Mouse (Mus musculus): ENCODE measurements around the gene Cfap43. TPM values are rescaled to one million over a fixed set of nuclear protein-coding genes. Genes with fewer than 3 reads are reported as not detected.

Cfap43 gene
- polyA plus RNA-seq, 1 experiment: 0.94 TPM

DNA sequence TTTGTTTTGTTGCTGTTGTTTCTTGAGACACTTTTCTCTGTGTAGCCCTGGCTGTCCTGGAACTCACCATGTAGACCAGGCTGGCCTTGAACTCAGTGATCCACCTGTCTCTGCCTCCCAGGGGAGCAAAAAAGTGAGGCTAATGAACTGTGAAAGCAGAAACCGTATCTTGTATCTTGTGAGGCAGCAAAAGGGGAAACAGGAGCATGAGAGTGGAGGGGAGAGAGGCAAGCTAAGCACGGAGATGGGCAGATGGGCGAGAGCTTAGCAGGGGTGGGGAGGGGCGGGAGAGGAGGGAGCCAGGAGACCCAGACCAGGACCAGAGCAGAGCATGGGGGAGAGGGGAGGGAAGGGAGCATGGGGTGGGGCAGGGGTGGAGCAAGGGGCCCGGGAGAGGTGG is 124.8 kb downstream of the Cfap43 start:
- Histone ChIP-seq H3K27ac (ENCODE audit: insufficient read depth, low read length) (no peak overlapping the region), H3K4me3 (ENCODE audit: insufficient read depth, low read length) (no peak overlapping the region), H3K4me1 (ENCODE audit: control insufficient read depth, insufficient read depth, low read length) (no peaks in the 10 kb centered on the region)
- TF ChIP-seq POLR2A (IDR thresholded peaks at IDR 0.05; ENCODE audit: extremely low read depth, insufficient read depth, low read length): no peak
- TF ChIP-seq CTCF (IDR thresholded peaks at IDR 0.05; ENCODE audit: extremely low read depth, insufficient read depth, low read length): no peak

DNA sequence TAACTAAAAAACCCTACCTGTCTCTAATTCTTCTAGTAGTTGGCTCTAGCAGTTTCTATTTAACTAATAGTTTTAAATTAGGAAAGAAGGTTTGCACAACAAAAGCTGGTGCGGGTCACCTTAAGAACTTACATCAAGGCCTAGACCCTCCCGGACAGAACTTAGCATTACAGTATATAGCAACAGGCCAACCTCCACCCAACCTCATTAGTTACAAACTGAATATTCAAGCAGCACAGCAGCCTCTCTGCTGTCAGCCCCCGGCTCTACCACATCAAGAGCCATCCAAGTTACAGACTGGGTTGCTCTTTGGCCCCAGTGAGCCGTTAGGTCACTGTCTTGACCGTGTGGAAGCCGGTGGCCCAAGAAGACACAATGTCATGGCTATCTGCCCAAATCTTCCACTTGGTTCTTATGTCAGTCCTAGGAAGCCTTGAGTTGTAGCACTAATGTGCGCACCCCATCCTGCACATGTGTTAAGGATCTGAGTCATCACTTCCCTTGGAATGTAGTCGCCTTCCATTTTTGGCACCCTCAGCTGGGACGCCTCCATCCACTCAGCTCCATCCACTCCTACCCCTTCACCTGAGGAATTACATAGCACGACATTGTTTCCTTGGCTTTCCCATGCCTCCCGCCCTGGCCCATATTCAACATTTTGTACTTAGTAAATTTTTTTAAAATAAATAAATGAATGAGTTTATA is 128.6 kb downstream of the Cfap43 start:
- TF ChIP-seq CTCF (IDR thresholded peaks at IDR 0.05; ENCODE audit: extremely low read depth, insufficient read depth, low read length): no peak
- TF ChIP-seq POLR2A (IDR thresholded peaks at IDR 0.05; ENCODE audit: extremely low read depth, insufficient read depth, low read length): no peak
- Histone ChIP-seq H3K4me1 (ENCODE audit: control insufficient read depth, insufficient read depth, low read length) (no peaks in the 10 kb centered on the region), H3K27ac (ENCODE audit: insufficient read depth, low read length) (no peak overlapping the region), H3K4me3 (ENCODE audit: insufficient read depth, low read length) (no peak overlapping the region)

GRCm38 (mm10) chr19:47783898-47784297 is 135.2 kb downstream of the Cfap43 start:
- TF ChIP-seq CTCF (IDR thresholded peaks at IDR 0.05; ENCODE audit: extremely low read depth, insufficient read depth, low read length) (no peak), POLR2A (IDR thresholded peaks at IDR 0.05; ENCODE audit: extremely low read depth, insufficient read depth, low read length) (no peak)
- Histone ChIP-seq H3K4me1 (ENCODE audit: control insufficient read depth, insufficient read depth, low read length) (no peaks in the 10 kb centered on the region), H3K27ac (ENCODE audit: insufficient read depth, low read length) (no peak overlapping the region), H3K4me3 (ENCODE audit: insufficient read depth, low read length) (no peak overlapping the region)

GRCm38 (mm10) chr19:47780972-47781371 is 138.1 kb downstream of the Cfap43 start:
- Histone ChIP-seq H3K27ac (ENCODE audit: insufficient read depth, low read length) (no peak overlapping the region), H3K4me3 (ENCODE audit: insufficient read depth, low read length) (no peak overlapping the region), H3K4me1 (ENCODE audit: control insufficient read depth, insufficient read depth, low read length) (no peaks in the 10 kb centered on the region)
- TF ChIP-seq POLR2A (IDR thresholded peaks at IDR 0.05; ENCODE audit: extremely low read depth, insufficient read depth, low read length) (no peak), CTCF (IDR thresholded peaks at IDR 0.05; ENCODE audit: extremely low read depth, insufficient read depth, low read length) (no peak)

DNA sequence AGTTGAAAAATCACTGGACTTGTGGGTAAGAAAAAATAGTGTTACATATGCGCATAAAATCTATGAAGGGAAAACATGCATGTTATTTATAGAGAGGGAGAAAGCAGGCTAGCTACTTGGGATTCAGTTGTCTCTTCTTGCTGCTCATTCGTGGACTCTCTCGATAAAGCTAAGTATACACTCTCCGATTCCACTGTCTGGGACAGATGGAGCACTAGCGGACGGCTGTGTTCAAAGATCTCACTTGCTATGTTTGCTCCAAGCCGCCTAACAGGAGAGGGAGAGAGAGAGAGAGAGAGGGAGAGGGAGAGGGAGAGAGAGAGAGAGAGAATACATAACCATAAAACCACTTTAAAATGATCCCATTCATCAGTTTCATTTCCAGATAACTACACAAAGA is 138.9 kb downstream of the Cfap43 start:
- Histone ChIP-seq H3K4me3 (ENCODE audit: insufficient read depth, low read length) (no peak overlapping the region), H3K27ac (ENCODE audit: insufficient read depth, low read length) (no peak overlapping the region), H3K4me1 (ENCODE audit: control insufficient read depth, insufficient read depth, low read length) (no peaks in the 10 kb centered on the region)
- TF ChIP-seq CTCF (IDR thresholded peaks at IDR 0.05; ENCODE audit: extremely low read depth, insufficient read depth, low read length): no peak
- no peak for TF ChIP-seq POLR2A (IDR thresholded peaks at IDR 0.05; ENCODE audit: extremely low read depth, insufficient read depth, low read length)

DNA sequence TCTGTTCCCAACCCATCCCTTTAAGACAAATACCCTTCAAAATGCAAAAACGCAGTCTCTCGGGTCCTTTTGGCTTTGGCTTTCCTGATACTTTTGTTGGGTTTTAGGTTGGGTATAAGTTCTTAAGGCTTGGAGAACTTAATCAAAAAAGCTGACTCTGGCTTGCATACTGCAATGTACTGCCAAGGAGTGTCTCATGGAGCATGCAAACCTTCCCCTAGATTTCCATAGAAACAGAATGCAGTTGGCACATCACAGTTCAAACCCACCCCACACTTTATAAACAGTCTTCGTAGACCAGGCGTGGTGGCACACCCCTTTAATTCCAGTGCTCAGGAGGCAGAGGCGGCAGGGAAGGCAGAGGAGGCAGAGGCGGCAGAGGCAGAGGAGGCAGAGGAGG is 141.2 kb downstream of the Cfap43 start:
- TF ChIP-seq CTCF (IDR thresholded peaks at IDR 0.05; ENCODE audit: extremely low read depth, insufficient read depth, low read length) (no peak), POLR2A (IDR thresholded peaks at IDR 0.05; ENCODE audit: extremely low read depth, insufficient read depth, low read length) (no peak)
- no peak overlapping the region for H3K4me3 ChIP-seq (ENCODE audit: insufficient read depth, low read length)
- no peak overlapping the region for H3K27ac ChIP-seq (ENCODE audit: insufficient read depth, low read length)
- no peaks in the 10 kb centered on the region for H3K4me1 ChIP-seq (ENCODE audit: control insufficient read depth, insufficient read depth, low read length)

DNA sequence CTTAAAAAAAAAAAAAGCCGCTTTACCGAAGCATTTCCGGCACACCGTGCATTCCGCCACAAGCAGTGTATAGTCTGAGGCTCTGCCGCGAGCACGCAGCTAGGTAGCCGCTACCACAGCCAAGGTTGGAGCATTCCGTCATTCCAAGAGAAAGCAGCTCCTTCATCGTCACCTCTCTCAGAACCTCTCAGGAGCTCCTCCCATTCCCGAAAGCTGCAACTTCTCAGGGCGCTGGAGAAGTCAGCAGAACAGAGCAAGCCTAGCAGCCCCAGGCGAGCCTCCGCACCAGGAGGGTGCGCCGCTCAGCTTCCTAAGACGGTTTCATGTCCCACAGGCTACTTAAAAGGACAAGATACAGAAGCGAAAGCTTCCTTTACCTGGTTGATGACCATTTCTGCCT is 163.5 kb downstream of the Cfap43 start:
- TF ChIP-seq POLR2A (IDR thresholded peaks at IDR 0.05; ENCODE audit: extremely low read depth, insufficient read depth, low read length) (no peak), CTCF (IDR thresholded peaks at IDR 0.05; ENCODE audit: extremely low read depth, insufficient read depth, low read length) (no peak)
- Histone ChIP-seq H3K27ac (ENCODE audit: insufficient read depth, low read length) (no peak overlapping the region), H3K4me3 (ENCODE audit: insufficient read depth, low read length) (no peak overlapping the region), H3K4me1 (ENCODE audit: control insufficient read depth, insufficient read depth, low read length) (no peaks in the 10 kb centered on the region)

DNA sequence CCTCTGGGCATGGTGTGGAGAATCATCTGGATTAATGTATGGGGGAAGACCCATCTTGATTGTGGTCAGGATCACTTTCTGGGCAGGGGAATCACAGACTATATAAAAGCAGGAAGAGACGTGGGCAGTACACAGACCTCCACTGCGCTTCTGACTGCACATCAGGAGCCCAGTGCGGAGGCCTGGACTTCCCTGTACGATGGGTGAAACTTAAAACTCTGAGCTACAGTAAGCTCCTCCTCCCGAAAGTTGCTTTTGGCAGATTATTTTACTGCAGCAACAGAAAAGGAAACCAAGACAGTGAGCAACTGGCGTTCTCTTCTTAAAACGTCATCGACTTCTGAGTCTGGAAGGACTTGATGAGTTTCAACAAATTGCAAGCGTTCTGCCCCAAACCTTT is 164.2 kb downstream of the Cfap43 start:
- Histone ChIP-seq H3K27ac (ENCODE audit: insufficient read depth, low read length) (no peak overlapping the region), H3K4me3 (ENCODE audit: insufficient read depth, low read length) (no peak overlapping the region), H3K4me1 (ENCODE audit: control insufficient read depth, insufficient read depth, low read length) (no peaks in the 10 kb centered on the region)
- TF ChIP-seq CTCF (IDR thresholded peaks at IDR 0.05; ENCODE audit: extremely low read depth, insufficient read depth, low read length) (no peak), POLR2A (IDR thresholded peaks at IDR 0.05; ENCODE audit: extremely low read depth, insufficient read depth, low read length) (no peak)

DNA sequence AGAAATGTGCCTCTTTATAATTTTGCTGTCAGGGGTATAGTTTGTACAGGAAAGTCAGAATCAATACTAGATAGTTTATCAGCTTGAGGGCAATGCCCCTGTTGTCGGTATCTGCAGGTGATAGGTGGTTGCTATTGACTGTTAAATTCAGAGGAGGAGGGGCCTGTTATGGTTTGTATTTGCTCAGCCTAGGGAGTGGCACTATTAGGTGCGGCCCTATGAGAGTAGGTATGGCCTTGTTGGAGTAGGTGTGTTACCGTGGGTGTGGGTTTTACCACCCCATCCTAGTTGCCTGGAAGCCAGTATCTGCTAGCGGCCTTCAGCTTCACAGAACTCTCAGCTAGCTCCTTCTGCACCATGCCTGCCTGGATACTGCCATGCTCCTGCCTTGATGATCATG is 165.2 kb downstream of the Cfap43 start:
- Histone ChIP-seq H3K27ac (ENCODE audit: insufficient read depth, low read length) (no peak overlapping the region), H3K4me1 (ENCODE audit: control insufficient read depth, insufficient read depth, low read length) (no peaks in the 10 kb centered on the region), H3K4me3 (ENCODE audit: insufficient read depth, low read length) (no peak overlapping the region)
- no peak for TF ChIP-seq POLR2A (IDR thresholded peaks at IDR 0.05; ENCODE audit: extremely low read depth, insufficient read depth, low read length)
- TF ChIP-seq CTCF (IDR thresholded peaks at IDR 0.05; ENCODE audit: extremely low read depth, insufficient read depth, low read length): no peak

DNA sequence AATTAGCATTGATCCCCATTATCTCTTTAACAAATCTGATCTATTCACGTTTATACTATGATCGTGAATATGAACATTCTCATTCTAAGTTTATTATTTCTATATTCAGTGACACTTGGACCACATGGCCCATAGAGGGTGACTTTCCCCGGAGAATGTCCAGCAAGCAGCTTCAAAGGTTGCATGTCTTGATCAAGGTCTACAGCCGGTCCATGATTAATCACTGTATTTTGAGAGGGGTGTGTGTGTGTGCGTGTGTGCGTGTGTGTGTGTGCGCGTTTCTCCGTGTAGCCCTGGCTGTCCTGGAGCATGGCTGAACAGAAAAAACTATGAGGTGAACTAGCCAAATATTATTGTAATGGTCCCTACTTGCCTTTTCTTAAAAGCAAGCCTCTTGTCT is 166.6 kb downstream of the Cfap43 start:
- no peak overlapping the region for H3K4me3 ChIP-seq (ENCODE audit: insufficient read depth, low read length)
- no peak for TF ChIP-seq POLR2A (IDR thresholded peaks at IDR 0.05; ENCODE audit: extremely low read depth, insufficient read depth, low read length)
- TF ChIP-seq CTCF (IDR thresholded peaks at IDR 0.05; ENCODE audit: extremely low read depth, insufficient read depth, low read length): no peak

More for the DNA sequence above, 166.6 kb downstream of the Cfap43 start:
- Histone ChIP-seq H3K27ac (ENCODE audit: insufficient read depth, low read length) (no peak overlapping the region), H3K4me1 (ENCODE audit: control insufficient read depth, insufficient read depth, low read length) (no peaks in the 10 kb centered on the region)

All from cortical plate, adult 2 months (tissue).